Mouse (Mus musculus): Measurements from ENCODE around the gene Tenm2.

- no peak for TF ChIP-seq GATA1 (IDR thresholded peaks at IDR 0.05; ENCODE audit: borderline replicate concordance, low read length)
- TF ChIP-seq FLI1 (IDR thresholded peaks at IDR 0.05; ENCODE audit: low read length), result no peak
Measured at GRCm38 (mm10) chr11:35977796-35978195, 1258.0 kb downstream of the Tenm2 start.
